Mouse (Mus musculus) left cerebral cortex, postnatal 14 days (tissue): ENCODE results near the gene Tspan15. TPM values are rescaled to one million over a fixed set of nuclear protein-coding genes. Genes with fewer than 3 reads are reported as not detected.

Experiments
- DNase-seq, 2 experiments: peaks; one replicate each; pipeline ENCODE4 v3.0.0; 2021 to 2022; ENCODE audit warnings: low spot score in 2 of 2, mixed read lengths in 1 of 2
- intact Hi-C: fragments of 180-260 bp; cut with DNase I; formaldehyde crosslinking; loops from one replicate; pipeline ENCODE4 v1.15.1; 2025
- microRNA-seq, 2 experiments: library from miRNA; unstranded; fragments of <30 nt; microRNA quantifications; one replicate each; pipeline ENCODE4 v1.2.0; 2022
- total RNA-seq, 2 experiments: library from RNA; stranded (reverse); gene quantifications; 2 replicates each; pipeline ENCODE4 v1.2.3; 2021

The Tspan15 gene
- total RNA-seq, 2 experiments from 2014 or later = 8.4 to 8.7 TPM

DNA sequence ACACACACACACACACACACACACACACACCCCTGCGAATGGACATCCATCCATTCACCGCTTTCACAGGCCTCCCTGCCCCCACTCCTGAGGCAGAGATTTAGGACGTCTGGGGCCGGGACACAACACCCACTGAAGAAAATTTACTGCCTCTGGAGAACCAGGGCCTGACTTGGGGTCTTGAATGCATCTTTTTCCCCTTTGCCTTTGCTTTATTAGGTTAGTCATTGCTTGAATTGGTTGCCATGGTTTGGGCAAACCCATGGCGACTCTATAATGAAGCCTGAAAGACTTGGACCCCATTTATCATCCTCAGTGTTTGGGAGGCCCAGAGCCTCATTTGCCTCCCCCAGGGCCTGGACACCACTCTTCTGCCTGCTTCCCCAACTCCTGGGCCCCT is 85.1 kb downstream of the Tspan15 start:
- no peak for DNase-seq
- intact Hi-C loops = no loop called here

DNA sequence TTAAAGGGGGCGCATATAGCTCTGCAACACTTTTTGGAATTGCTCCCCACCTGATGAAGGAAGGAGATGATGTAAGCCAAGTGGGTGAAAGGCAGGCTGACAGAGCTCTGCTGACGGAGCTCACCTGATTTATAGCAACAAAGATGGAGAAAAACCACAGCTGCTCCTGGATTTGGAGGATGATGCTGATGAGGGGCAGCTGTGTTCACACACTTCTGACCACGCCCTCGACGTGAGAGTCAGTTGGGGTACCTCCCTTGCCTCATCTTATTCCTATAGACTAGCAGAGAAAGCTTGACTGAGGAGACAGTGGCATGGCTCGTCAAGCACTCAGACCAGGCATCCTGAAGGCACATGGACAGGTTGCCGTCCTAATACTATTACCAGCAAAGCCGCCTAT is 87.2 kb downstream of the Tspan15 start, which contains the start of gene Fam241b:
Gene Fam241b (minus strand): TSS at position 101 of the 400 bp plus-strand sequence.
- intact Hi-C loops = no loop called here
- no peak for DNase-seq

DNA sequence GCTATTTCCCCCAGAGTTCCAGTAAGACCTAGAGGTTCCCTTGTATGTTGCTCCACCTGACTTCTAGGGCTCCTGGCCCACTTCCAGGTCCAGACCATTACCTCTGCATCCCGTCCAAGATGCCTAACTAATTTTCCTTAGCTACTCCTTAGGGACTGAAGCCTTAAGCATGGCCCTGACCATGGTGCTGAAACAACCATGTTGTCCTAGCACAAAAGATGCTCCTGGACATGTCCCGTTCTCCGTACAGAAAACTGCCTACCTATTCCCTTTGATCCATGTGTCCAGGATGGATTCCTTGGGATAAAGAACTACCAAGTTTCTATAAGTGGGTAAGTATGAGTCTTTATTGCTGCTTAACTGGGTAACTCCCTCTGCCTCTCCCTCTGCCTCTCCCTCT is 93.0 kb downstream of the Tspan15 start:
- no peak for DNase-seq
- intact Hi-C loops = no loop called here

DNA sequence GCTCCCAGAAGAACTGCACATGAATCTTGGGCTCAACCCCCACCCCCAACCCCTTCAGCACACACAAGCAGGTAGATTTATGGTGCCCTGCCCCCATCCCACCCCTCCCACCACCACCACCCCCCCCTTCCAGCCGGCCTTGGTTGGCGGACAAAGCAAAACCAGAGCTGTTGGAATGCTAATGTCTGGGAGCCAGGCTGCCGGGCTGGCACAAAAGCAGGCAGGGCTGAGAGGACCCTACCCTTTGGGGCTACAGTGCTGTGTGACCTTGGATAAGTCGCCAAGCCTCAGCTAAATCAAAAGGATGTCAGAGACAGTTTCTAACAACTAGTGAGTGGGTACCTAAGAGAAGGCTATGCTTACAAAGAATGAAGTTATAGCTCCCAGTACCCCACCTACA is 93.9 kb downstream of the Tspan15 start:
- no peak for DNase-seq
- intact Hi-C loops = no loop called here

DNA sequence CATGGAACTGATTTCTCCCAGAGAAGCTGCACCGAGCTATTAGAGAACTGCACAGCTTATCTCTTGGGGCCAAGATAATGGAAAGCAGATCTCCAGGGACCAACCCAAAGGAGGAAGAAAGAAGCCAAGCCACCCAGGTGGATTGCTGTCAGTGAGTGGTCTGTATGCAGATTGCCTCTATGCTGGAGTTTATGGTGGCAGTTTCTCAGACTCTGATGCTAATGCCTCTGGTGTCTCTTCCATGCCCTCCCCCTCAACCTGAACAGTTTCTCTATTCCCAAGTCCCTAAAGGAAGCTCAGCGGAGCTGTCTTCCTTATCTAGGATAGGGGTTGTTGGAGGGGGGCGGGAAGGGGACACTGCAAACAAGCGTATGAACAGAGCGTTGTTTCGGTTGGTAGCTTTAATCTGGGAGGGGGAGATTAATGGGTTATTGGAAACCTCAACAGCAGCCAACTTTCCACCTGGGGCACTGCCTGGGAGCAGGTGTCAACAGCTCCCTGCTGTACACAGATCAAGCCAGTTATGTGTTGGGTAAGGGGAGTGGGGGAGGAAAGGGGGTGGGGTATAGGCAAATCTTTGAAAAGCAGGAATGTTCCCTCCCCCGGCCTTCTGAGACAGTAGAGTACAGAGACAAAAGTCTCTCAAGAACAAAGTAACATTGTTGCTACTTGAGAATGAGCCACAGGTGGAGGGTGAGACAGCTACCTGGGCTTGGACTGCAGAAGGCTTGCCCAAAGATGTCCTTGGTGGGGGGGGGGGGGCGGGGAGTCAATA is 95.2 kb downstream of the Tspan15 start:
- DNase-seq = no peak
- intact Hi-C loops = no loop called here

Small RNA genes within 50 kb of the gene (microRNA-seq; reads per million reads assigned to microRNA genes)
- gene Mir7662 = 0.79 to 2.0 reads per million in 2 experiments

Other genes starting within 250 kb of the Tspan15 start
- gene Neurog3, start 98.2 kb downstream of the Tspan15 start, total RNA-seq = not detected
- gene Fam241b, start 87.3 kb downstream of the Tspan15 start, total RNA-seq = 10 to 100 TPM; 51.0 to 60.4 TPM
- under 1 TPM; 0.15 to 0.19 TPM for gene Tacr2, start 21.2 kb upstream of the Tspan15 start, total RNA-seq
- gene Hk1, start 148.7 kb upstream of the Tspan15 start, total RNA-seq = 100 to 1,000 TPM; 321 to 322 TPM
- 10 to 100 TPM; 12.5 to 15.3 TPM for gene Hkdc1, start 191.2 kb upstream of the Tspan15 start, total RNA-seq
- gene 4930507D05Rik, start 218.2 kb upstream of the Tspan15 start, total RNA-seq = 1 to 10 TPM; 2.2 to 3.1 TPM
- 10 to 100 TPM; 22.6 to 23.2 TPM for gene Supv3l1, start 218.5 kb upstream of the Tspan15 start, total RNA-seq